Mouse (Mus musculus) inflammation-experienced regulatory T-cells, adult 6 months (primary cell): ENCODE measurements around the gene Lmtk2. TPM values are rescaled to one million over a fixed set of nuclear protein-coding genes. Genes with fewer than 3 reads are reported as not detected.

Experiments
- ATAC-seq: one replicate; pipeline ENCODE4 v1.8.0; 2017
- polyA plus RNA-seq, 3 experiments: library from polyadenylated mRNA; unstranded; fragments of 100-300 nt; shearing (Covaris generic); gene quantifications; one replicate each; pipeline ENCODE4 v1.2.1; 2017

Lmtk2 gene
- polyA plus RNA-seq, 3 experiments from 2014 or later = 3.3 to 3.9 (median 3.6) TPM

DNA sequence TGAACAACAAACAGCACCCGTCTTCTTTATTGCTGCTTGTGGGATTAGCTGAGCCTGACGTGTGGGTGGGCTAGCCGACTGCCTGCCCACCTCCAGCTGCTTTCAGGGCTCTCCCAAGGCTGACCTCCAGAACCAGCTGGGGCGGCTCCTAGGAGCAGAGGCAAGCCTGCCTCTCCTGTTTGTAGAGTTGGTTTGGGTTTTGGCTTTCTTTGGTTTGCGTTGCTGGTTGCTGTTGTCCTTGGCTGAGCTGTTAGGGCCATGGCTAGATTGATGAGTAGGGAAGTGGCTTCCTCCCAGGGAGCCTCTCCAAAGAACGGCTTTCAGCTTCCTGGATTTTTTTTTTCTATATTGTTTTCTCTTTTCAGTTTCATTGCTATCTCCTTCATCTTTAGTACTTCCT, 78.0 kb downstream of the Lmtk2 start:
- ATAC-seq = no peak

DNA sequence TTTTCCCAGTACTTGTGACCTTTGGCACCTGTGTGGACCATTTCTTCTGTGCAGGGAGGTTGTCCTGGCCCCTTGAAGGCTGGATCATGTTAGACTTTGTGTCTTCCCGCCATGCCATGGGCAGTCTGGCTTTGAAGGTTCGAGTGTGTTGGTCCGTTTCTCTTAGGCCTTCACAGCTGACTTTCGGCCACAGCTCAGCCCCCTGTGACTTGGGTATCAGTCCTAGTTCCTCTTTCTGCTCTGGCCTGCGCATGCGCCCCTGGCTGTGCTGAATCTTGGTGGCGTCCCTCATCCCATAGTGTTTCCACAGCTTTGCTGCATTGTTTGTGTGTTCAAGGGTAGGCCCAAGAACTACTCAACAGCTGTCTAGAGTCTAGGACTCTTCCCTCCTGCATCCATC, 81.0 kb downstream of the Lmtk2 start:
- ATAC-seq = no peak

DNA sequence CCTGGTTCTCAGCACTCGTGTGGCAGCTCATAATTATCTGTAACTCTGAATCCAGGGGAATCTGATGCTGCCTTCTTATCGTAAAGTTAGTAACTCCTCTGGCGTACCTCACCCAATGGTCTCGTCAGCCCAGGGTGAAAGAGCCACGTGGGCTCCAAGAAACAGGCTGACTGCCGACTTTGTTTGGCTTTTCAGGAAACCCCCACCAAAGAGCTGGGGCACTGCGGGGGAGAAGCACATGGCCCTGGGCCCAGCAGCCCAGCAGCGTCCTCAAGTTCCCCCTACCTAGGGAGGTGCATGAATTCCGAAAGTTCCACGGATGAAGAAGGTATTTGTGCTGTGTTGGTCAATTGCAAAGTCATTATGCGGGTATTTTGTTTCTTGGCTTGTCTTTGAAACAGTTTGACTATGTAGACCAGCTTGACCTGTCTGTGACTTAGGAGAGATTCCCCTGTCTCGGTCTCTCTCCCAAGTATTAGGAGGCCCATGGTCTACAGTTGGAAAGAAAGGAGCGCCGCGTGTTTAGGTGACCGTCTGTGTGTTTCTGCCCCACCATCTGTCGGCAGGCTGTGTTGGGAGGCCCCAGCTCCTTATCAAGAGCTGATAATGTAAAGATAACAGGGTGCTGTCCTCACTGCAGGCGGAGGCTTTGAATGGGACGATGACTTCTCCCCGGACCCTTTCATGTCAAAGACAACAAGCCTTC, 82.5 kb downstream of the Lmtk2 start:
- ATAC-seq = no peak

DNA sequence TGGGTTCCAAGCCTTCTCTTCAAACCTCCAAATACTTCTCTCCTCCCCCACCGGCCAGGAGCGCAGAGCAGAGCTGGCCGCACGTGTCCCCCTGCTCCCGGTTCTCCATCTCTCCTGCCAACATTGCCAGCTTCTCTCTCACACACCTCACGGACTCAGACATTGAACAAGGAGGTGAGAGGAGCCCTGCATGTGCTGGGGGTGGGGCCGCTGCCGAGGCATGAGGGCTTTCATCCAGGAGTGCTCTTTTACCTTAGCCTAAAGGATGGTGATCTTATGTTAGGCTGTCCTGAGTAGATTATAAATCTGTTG, 83.0 kb downstream of the Lmtk2 start:
- no peak for ATAC-seq

DNA sequence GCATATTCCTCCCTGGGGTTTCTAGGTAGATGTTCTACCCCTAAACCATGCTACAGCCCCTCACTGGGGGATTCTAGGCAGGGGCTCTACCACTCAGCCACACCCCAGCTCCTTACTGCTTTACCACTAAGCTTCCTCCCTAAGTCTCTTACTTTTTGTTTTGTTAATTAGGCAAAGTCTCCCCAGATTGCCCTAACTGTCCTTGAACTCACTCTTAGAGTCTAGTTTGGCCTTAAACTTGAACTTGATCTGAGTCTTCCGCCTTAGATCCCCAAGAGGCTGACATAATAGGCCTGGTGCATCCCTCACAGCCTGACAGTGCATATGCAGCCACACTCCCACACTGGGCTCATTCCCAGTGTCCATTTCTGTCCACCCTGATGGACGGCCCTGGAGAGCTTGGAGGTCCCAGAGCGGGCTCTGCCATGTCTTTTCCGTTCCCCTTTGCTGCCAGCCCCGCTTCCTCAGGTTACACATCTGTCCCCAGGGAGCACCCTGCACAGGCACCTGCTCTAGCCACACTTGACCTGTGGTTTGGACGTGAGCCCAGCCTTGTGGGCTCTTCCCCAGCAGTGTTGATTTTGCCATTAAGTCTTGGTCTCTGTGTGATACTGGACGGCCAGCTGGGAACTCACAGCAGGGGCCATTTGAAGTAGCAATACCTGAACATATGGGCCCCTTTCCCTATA, 83.6 kb downstream of the Lmtk2 start:
- no peak for ATAC-seq

DNA sequence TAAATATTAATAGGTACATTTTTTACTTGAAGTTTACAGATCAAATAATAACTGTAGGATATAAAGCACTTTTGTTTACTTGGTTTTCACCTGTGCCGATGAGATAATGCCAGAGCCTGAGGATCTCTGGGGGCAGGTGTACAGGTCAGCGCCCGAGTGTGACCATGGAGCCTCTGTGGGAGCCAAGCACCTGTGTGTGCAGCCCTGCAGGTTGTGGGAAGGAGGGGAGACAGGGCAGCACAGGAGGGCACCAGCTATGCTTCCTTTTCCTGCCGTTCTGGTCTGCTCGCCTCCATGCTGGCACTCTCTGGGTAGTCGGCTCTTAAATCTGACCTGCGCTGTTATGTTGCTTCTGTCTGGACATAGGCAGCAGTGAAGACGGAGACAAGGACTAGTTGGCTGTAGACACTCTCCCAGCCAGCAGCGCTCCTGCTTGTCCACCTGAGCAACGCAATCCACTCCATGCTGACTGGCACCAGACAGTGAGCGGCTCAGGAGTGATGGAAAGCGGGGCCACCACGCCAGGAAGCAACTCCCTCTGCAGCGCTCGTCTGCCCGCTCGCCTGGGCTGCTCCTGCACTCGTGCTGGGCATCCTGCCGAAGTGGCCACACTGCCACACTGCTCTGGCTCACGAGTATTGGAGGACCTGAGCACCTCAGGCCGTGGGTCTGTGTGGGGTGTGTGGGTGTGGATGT, 84.3 kb downstream of the Lmtk2 start:
- ATAC-seq = no peak

DNA sequence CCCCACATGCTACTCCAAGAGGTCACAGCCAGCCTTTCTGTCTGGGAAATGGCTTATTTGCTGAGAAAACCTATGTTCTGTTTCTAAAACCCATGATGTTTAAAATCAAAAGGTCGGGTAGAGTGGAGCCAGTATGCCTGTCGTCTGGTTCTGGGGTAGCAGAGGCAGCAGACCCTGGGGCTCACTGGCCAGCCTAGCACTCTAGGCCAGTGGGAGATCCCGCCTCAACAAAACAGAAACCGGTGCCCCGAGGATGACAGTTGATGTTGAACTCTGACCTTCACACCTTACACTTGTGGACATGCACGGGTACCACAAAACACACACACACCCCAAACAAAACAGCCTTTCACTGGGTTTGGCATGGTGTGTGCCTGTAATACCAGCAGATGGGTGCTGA, 88.2 kb downstream of the Lmtk2 start:
- ATAC-seq = no peak

DNA sequence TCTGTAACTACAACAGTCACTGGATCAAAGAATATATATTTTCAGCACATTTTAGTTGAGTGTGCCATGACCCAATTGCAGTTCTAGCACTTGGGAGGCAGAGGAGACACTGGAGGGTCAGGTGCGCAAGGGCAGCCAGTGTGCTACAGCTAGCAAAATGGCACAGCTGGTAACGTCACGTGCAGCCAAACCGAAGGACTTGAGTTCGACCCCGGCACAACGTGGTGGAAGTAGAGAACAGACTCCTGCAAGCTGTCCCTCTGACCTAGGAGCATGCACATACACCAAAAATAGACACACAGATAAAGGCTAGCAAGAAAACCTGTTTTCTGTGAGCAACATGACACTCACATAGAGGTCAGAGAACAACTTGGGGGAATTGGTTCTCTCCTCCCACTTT, 89.1 kb downstream of the Lmtk2 start:
- no peak for ATAC-seq

DNA sequence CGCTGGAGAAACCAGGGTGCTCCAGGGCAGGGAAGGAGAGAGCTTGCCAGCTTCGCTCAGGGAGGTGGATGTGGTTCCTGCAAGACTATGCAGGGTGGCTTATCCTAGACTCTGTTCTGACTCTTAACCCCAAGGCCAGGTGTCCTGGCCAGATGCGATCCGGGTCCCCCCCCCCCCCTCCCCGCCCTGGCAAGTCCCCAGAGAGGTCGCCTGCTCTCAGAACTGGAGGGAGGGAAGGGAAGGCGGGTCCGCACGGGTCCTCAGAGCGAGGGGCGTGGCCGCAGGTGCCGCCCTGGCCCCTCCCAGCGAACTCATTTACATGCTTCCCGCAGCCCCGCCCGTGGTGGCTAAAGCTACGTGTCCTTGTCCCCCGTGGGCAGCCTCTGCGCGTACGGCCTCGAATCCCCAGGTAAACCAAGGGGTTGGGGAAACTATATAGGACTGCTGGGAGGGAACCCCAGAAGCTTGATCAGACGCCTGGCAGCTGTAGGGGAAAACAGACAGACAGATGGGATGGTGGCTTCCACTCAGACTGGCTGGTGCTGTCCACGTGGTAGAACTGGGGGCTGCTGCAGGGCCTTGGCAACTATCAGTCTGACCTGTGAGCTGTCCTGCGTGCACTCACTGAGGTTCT, 89.8 kb downstream of the Lmtk2 start, which contains the start of gene Bhlha15:
Gene Bhlha15, plus strand, starts transcription at position 337 of the 634 bp plus-strand sequence.
- ATAC-seq = peak; percentile 38

DNA sequence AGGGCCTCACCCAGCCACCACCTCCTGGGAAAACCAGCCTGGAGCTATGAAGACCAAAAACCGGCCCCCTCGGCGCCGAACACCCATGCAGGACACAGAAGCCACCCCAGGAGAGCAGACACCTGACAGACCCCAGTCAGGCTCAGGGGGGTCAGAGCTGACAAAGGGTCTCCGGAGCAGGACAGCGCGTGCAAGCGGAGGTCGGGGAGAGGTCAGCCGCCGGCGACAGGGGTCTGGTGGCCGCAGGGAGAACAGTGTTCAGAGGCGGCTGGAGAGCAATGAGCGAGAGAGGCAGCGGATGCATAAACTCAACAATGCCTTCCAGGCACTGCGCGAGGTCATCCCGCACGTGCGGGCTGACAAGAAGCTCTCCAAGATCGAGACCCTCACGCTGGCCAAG, 90.8 kb downstream of the Lmtk2 start:
- ATAC-seq = no peak

DNA sequence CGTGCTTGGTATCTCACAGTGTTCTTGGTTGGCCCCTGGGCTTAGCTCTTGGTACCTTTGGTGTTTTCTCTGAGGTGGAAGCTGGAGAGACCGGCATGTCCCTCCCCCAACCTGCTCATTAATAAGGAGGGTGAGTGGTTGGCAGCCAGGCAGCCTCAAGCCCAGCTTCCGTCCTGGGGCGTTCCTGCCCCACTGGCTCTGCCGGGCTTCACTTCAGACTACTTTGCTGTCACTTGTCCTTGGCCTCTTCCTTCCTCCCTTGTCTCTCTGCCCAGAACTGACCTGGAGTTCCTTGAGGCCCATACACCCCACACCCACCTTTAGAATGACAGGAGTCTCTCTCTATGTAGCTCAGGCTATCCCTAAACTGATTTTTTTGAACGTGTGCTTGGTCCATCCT, 92.4 kb downstream of the Lmtk2 start:
- ATAC-seq = no peak

DNA sequence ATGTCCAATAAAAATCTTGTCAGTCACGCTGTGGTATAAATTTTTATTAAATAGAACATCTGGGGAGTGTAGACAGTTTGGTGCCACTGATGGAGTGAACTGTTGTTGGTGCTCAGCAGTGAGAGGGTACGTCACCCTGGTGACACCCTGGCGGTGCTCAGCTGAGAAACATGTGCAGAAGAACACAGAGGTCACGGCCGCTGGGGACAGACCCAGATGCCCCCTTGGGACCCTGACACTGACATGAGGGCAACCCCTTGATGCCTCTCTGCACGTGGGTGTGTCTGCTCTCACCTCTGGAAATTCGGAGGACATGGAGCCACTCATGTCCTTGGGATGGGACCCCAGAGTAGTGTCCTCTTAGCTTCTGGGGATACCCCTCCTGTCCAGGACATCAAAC, 94.2 kb downstream of the Lmtk2 start:
- ATAC-seq = no peak

DNA sequence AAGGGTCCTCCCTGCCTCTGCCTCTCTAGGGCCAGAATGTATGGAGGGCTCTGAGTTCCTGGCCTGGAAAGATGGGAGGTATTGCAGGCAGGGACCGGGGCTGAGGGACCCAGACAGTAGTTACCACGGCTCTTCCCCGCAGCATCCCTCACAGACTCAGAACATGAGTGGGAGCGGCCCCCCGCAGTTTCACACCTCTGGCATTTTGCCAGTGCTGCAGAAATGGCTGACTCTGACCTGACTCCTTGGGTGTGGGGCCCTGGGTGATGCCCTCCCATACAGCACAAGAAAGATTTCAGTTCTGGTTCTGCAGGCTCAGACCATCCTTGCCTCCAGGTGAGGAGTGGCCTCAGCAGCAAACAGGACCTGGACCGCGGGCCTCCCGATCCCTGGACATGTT, 95.3 kb downstream of the Lmtk2 start:
- no peak for ATAC-seq

DNA sequence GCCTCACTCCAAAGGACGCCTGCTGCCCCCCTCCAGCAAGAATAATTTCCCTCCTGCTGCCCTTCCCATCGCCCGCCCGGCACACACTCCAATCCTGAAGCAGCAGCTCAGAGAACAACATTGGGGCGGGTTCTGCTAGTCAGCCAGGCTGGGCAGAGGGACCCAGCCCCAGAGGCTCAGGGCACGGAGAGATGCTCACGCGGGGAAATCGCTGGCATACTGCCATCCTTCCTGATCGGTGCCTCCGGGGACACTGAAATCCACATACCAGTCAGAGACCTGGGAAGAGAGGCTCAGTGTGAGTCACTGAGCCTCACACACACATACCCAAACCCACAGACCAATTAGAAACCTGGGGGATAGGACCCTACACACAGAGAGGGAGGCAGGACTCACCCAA, 100.4 kb downstream of the Lmtk2 start:
- ATAC-seq = no peak

DNA sequence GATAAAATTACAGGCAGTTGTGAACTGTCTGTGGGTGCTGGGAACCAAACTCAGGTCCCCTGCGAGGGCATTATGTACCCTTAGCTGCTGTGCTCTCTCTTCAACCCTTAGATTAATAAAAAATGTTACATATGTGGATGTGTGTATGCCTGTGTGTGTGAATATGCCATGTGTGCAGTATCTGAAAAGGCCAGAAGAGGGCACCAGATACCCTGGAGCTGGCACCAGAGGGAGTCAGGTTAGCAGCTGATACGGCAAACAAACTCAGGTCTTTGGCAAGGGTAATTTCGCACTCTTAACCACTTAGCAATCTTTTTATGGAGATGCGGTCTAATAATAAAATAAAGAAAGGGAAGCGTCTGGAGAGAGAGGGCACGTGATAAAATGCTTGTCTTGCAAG, 102.2 kb downstream of the Lmtk2 start:
- ATAC-seq = no peak

DNA sequence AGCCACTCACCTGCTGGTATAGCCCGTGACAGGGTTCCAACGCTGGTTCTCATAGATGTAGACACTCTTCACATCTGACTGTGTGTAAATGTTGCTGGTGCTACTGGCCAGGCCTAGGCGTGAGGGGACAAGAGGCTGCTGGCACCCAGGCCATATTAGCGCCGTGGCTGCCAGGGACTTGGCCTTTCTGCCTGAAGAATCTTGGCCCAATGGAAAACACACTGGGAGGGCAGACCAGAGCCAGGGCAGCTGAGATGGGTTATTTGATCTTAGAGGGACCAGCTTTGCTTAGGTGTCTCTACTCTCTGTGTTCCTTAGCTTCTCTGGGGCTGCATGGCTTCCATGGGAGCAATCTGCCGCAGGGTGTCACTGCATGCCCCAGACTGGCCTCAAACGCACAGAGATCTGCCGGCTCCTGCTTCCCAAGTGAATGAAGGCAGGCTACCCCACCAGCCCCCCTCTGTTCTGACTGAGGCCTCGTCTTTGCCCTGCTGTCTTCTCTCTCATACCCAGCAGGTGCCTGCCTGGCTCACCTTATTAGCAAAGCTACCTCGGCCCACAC, 103.2 kb downstream of the Lmtk2 start:
- no peak for ATAC-seq

DNA sequence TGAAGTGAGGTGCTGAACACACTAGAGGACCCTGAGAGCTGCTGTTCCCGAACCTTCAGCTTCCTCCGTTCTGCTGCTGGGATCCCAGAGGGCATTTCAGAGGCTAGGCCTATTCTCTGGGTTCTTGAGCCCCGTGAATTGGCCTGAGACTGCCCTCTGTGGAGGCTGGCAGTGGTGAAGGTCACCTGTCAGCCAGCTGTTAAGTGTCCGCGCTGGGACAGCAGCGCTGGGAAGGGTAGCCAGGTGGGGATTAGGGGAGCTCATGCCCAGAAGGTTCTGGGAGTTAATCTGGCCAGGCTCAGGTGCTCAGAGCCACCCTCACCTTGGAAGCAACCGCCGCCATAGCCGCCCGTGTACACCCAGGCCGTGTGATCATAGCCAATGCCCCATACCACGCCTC, 104.1 kb downstream of the Lmtk2 start:
- no peak for ATAC-seq

DNA sequence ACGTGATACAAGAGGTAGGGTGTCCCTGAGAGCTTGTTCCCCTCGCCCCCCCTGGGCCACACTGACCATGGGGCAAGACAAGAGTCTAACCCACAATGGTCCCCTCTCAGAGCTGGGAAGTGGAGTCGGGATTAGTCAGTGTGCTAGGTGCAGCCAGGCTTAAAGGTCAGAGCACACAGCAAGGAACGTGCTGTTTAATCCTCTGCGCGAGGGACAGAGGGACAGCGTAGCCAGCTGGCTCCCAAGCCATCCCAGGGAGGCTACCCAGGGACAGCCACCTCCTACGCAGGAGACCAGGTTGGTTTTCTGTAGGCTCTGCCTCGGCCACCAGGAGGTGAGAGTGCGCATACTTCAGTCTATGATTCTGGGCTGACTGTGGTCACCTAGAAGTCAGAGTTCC, 104.7 kb downstream of the Lmtk2 start:
- ATAC-seq = no peak

DNA sequence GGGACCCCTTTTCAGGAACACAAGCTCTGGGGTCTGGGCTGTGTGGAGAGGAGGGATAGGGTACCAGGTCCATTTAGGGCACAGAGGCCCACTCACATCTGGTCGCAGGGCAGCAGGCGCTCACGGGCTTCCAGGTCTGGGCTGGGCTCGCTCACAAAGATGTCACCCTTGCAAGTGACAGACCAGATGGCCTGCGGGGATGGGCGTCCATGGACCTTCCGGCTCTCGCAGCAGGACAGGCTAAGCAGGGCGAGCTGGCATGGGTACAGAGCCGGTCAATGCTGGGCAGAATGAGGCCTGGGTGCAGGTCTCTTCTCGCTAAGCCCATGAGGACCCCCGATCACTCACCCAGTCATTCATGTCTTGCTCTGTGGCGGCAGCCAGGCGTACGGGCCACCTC, 105.8 kb downstream of the Lmtk2 start:
- no peak for ATAC-seq

DNA sequence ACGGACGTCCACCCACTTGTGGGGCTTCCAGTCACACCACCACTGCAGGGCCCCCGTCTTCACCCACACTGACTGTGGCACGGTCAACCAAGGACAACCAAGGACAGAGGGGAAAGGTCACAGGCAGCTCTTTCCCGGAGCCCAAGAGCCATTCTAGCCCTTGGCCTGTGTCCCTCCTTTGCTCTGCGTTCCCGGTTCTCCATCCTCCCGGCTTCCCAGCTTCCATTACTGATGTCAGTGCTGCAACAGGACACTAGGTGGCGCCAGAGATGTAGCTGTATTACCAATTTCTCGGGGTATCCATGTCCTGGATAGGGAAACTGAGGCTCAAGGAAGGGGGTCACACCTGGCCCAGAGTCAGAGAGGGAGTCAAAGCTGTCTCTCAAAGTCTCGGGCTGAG, 107.2 kb downstream of the Lmtk2 start:
- no peak for ATAC-seq

DNA sequence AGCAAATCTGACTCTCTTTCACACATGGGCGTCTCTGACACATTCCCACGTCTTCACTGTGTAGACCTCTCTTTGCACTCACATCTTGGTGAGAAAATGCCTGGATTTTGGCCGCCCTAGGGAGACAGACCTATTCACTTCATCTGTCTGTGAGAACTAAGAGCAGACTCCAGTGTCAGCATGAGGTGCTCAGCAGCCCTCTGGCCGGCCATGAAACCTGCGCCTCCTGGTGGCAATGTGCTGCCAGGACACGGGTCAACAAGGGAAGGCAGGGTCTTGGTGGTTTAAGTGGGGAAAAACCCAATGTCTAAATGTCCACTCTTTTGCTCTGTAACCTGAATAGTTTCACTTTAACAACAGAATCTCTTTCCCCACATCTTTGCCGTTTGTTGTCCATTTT, 114.2 kb downstream of the Lmtk2 start:
- ATAC-seq = peak; percentile 10

DNA sequence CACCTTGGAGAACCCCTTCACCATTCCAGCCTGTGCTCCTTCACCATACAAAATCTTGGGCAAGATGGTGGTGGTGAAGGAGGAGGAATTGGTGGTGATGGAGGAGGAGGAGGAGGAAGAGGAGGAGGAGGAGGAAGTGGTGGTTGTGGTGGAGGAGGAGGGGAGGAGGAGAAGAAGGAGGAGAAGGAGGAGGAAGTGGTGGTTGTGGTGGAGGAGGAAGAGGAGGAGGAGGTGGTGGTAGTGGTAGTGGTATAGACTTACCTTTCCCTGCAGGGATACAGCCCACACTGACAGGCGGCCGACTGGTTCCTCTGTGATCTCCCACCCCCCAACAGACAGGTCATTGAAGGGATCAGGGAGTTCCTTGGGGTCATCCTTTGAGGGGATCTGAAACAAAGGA, 115.8 kb downstream of the Lmtk2 start:
- peak; percentile 49 for ATAC-seq

DNA sequence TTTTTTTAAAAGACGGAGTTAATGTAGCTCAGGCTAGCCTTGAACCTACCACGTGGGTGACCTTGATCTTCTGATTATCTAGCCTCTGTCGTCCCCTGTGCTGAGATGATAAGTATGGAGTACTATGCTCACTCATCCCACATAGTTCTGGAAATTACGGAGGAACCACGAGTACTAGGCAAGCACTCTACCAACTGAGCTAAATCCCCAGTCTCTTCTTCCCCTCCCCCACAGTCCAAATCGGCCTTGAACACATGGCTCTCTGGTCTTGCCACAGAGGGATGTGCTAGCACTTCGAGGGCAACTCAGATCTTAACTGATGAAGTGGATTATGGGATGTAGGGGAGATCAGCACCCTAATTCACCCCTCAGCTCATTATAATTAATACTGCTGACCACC, 117.8 kb downstream of the Lmtk2 start:
- ATAC-seq = no peak
